ENCODE assay signal across 28 mouse cellular contexts in the genomic region with DNA sequence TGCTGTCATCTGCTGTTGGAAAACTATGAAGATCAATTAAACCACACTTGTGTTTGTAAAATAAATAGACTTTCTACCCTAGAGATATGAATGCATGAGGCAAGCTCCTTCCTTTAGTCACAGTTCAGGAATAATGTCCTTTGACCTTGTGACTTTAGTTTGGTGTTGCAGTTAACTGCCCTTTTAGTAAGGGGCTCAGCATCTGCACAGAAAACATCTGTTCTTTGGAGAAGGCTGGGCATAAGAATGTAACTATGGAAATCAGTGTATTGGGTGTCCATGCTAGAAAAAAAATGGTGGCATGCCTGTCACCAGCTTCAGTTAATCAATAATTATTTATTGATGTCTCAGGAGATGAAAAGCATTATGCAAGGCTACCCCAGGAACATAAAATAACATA.
A peak's percentile ranks its signal among the peaks of the same experiment; 100 is the strongest.
DNase-seq lines count a peak whose midpoint lies in the region; ATAC-seq and TF ChIP-seq lines count a peak whose summit lies in the region.
"Had no signal": no experiment of that assay in that cellular context is flagged by ENCODE, and none has a peak within 500 bp of the region (broad histone marks: within the 10 kb centered on the region; RNA-seq: fewer than 3 reads in every experiment).

No protein-coding gene starts in this region.

- H3K4me3 ChIP-seq in intestine, postnatal 0 days (ENCODE audit: low read depth, low read length): no peak overlapping the region
- no peak overlapping the region for H3K4me3 ChIP-seq in intestine, embryonic 16.5 days (ENCODE audit: low read length)
- no peak overlapping the region for H3K4me3 ChIP-seq in hindbrain, embryonic 11.5 days (ENCODE audit: low read depth, low read length)
- H3K4me3 ChIP-seq: embryonic facial prominence, embryonic 10.5 days; embryonic facial prominence, embryonic 13.5 days; erythroblast, embryonic 14.5 days; forebrain, embryonic 12.5 days; forebrain, embryonic 15.5 days; heart, embryonic 12.5 days; heart, embryonic 15.5 days; hindbrain, embryonic 10.5 days; hindbrain, embryonic 15.5 days; intestine, embryonic 15.5 days had no signal

- H3K4me1 ChIP-seq in intestine, postnatal 0 days (replicated peaks; ENCODE audit: control insufficient read depth, insufficient read depth, low read length): peaks cover 6% of the 10 kb centered on the region
- 0 out of 2 replicates have a peak, but pooled peaks cover 3% of the 10 kb centered on the region for H3K4me1 ChIP-seq in intestine, embryonic 16.5 days (ENCODE audit: control insufficient read depth, insufficient read depth, low read length)
- peaks cover 4% of the 10 kb centered on the region for H3K4me1 ChIP-seq in hindbrain, embryonic 11.5 days (replicated peaks; ENCODE audit: control insufficient read depth, insufficient read depth, low read length)
- H3K4me1 ChIP-seq: heart, embryonic 12.5 days; heart, embryonic 15.5 days had no signal

- H3K4me2 ChIP-seq in intestine, postnatal 0 days (replicated peaks; ENCODE audit: low read depth): no peak overlapping the region
- H3K4me2 ChIP-seq in intestine, embryonic 16.5 days (ENCODE audit: low read depth, low read length): no peak overlapping the region
- no peak overlapping the region for H3K4me2 ChIP-seq in hindbrain, embryonic 11.5 days (replicated peaks; ENCODE audit: low read depth, low read length)
- H3K4me2 ChIP-seq: embryonic facial prominence, embryonic 13.5 days; forebrain, embryonic 12.5 days; forebrain, embryonic 15.5 days; heart, embryonic 12.5 days; heart, embryonic 15.5 days; hindbrain, embryonic 15.5 days; intestine, embryonic 15.5 days had no signal

- no peaks in the 10 kb centered on the region for H3K9me3 ChIP-seq in intestine, postnatal 0 days (ENCODE audit: control insufficient read depth)
- no peaks in the 10 kb centered on the region for H3K9me3 ChIP-seq in intestine, embryonic 16.5 days (ENCODE audit: control insufficient read depth, low read length)
- no peaks in the 10 kb centered on the region for H3K9me3 ChIP-seq in hindbrain, embryonic 11.5 days (ENCODE audit: control insufficient read depth, low read length)
- H3K9me3 ChIP-seq: embryonic facial prominence, embryonic 10.5 days; embryonic facial prominence, embryonic 13.5 days; forebrain, embryonic 12.5 days; forebrain, embryonic 15.5 days; heart, embryonic 12.5 days; heart, embryonic 15.5 days; hindbrain, embryonic 10.5 days; hindbrain, embryonic 15.5 days; intestine, embryonic 15.5 days had no signal

- ATAC-seq in intestine, postnatal 0 days: no peak
- ATAC-seq in intestine, embryonic 16.5 days: no peak
- ATAC-seq in hindbrain, embryonic 11.5 days (ENCODE audit: low FRiP score): no peak
- ATAC-seq: forebrain, embryonic 15.5 days; intestine, embryonic 15.5 days had no signal

- H3K27ac ChIP-seq in intestine, postnatal 0 days (ENCODE audit: low read depth, low read length): no peak overlapping the region
- no peak overlapping the region for H3K27ac ChIP-seq in intestine, embryonic 16.5 days (ENCODE audit: low read length)
- no peak overlapping the region for H3K27ac ChIP-seq in hindbrain, embryonic 11.5 days (ENCODE audit: low read depth, low read length)
- H3K27ac ChIP-seq: embryonic facial prominence, embryonic 10.5 days; embryonic facial prominence, embryonic 13.5 days; forebrain, embryonic 12.5 days; forebrain, embryonic 15.5 days; heart, embryonic 15.5 days; hindbrain, embryonic 15.5 days; intestine, embryonic 15.5 days had no signal

- no peaks in the 10 kb centered on the region for H3K36me3 ChIP-seq in intestine, postnatal 0 days (ENCODE audit: control insufficient read depth, insufficient read depth)
- H3K36me3 ChIP-seq in intestine, embryonic 16.5 days (ENCODE audit: control insufficient read depth, insufficient read depth, low read length): no peaks in the 10 kb centered on the region
- no peaks in the 10 kb centered on the region for H3K36me3 ChIP-seq in hindbrain, embryonic 11.5 days (ENCODE audit: control insufficient read depth, insufficient read depth, low read length)
- H3K36me3 ChIP-seq: embryonic facial prominence, embryonic 10.5 days; embryonic facial prominence, embryonic 13.5 days; forebrain, embryonic 12.5 days; forebrain, embryonic 15.5 days; heart, embryonic 12.5 days; heart, embryonic 15.5 days; hindbrain, embryonic 10.5 days; hindbrain, embryonic 15.5 days; intestine, embryonic 15.5 days had no signal

- no peak overlapping the region for H3K9ac ChIP-seq in intestine, postnatal 0 days (ENCODE audit: low read depth, low read length)
- H3K9ac ChIP-seq in intestine, embryonic 16.5 days (ENCODE audit: low read depth, low read length): no peak overlapping the region
- H3K9ac ChIP-seq in hindbrain, embryonic 11.5 days (ENCODE audit: low read depth, low read length): no peak overlapping the region
- H3K9ac ChIP-seq: embryonic facial prominence, embryonic 13.5 days; forebrain, embryonic 12.5 days; forebrain, embryonic 15.5 days; heart, embryonic 12.5 days; heart, embryonic 15.5 days; hindbrain, embryonic 15.5 days; intestine, embryonic 15.5 days had no signal

- TF ChIP-seq CTCF in intestine, postnatal 0 days (IDR thresholded peaks at IDR 0.05; ENCODE audit: low read depth): peak; percentile 7; the same call in 1 of the 2 replicates

- no peaks in the 10 kb centered on the region for H3K27me3 ChIP-seq in intestine, postnatal 0 days (replicated peaks; ENCODE audit: control insufficient read depth, insufficient read depth, low read length)
- H3K27me3 ChIP-seq in intestine, embryonic 16.5 days (replicated peaks; ENCODE audit: control insufficient read depth, insufficient read depth, low read length): no peaks in the 10 kb centered on the region
- no peaks in the 10 kb centered on the region for H3K27me3 ChIP-seq in hindbrain, embryonic 11.5 days (ENCODE audit: control insufficient read depth, insufficient read depth, low read length)
- H3K27me3 ChIP-seq: embryonic facial prominence, embryonic 13.5 days; forebrain, embryonic 12.5 days; forebrain, embryonic 15.5 days; heart, embryonic 12.5 days; heart, embryonic 15.5 days; hindbrain, embryonic 15.5 days; intestine, embryonic 15.5 days had no signal

- peak; percentile 66 for DNase-seq in embryo, embryonic 10.5 days (ENCODE audit: low spot score)
- DNase-seq in forelimb bud, embryonic 11.5 days (ENCODE audit: low read depth, low spot score): peak; percentile 38
- peak; percentile 40 for DNase-seq in mesoderm, embryonic 11.5 days (ENCODE audit: low read depth, low spot score)
- no peak for DNase-seq in hindbrain, embryonic 11.5 days (ENCODE audit: low spot score)
- no peak for DNase-seq in heart, adult 9 months (ENCODE audit: low spot score in 2 of 2)
- DNase-seq: adrenal gland, adult 2 months; adrenal gland, postnatal 14 days; B cell, adult 2 months; cerebellum, adult 11 months; cerebellum, adult 2 months; cerebellum, adult 9-11 months; cerebellum, postnatal 25 days; gastrocnemius, postnatal 14 days; heart, adult 11 months; heart, postnatal 10 days; heart, postnatal 36 days had no signal

Comparison
In these comparisons a context has a peak if more than half of its experiments do, and no peak if none do; other contexts are left out.
1. DNase-seq: peak in embryo, embryonic 10.5 days (single experiment), forelimb bud, embryonic 11.5 days (single experiment) and mesoderm, embryonic 11.5 days (single experiment); none in hindbrain, embryonic 11.5 days (single experiment) and heart, adult 9 months (0 of 2).